Mouse (Mus musculus) lung, embryonic 14.5 days (tissue): ENCODE measurements at regions not wholly inside any gene's neighbourhood (a gene's known extent, or its start where the extent isn't known, plus 50 kb on each side); places are given as distances from the start of the nearest gene placed in this dataset.

Experiments used
- ATAC-seq: fragments of 200-750 bp; cut with Nextera tagmentation; 2 replicates; pipeline ENCODE4 v1.8.0; 2017; ENCODE audit warnings: mild to moderate bottlenecking, moderate TSS enrichment, moderate library complexity; ENCODE audit not compliant: insufficient read depth
- DNase-seq: peaks from one replicate; pipeline ENCODE4 v3.0.0-alpha.2; 2015
- H3K27ac ChIP-seq: fragments of 300-500 bp; sonication (generic); 2 replicates; pipeline ENCODE4 v1.5.1; 2014; ENCODE audit warnings: low read depth, mild to moderate bottlenecking, moderate library complexity
- H3K27me3 ChIP-seq: fragments of 300-500 bp; sonication (generic); 2 replicates; pipeline ENCODE4 v1.6.1; 2014; ENCODE audit warnings: low read length, control low read depth; ENCODE audit not compliant: insufficient read depth
- H3K36me3 ChIP-seq: fragments of 300-500 bp; sonication (generic); 2 replicates; pipeline ENCODE4 v1.6.1; 2014; ENCODE audit warnings: control low read depth; ENCODE audit not compliant: insufficient read depth
- H3K4me1 ChIP-seq: fragments of 300-500 bp; sonication (generic); 2 replicates; pipeline ENCODE4 v1.6.1; 2014; ENCODE audit warnings: antibody characterized with exemption, control low read depth; ENCODE audit not compliant: insufficient read depth
- H3K4me2 ChIP-seq: fragments of 300-500 bp; sonication (generic); 2 replicates; pipeline ENCODE4 v1.6.1; 2014; ENCODE audit warnings: mild to moderate bottlenecking
- H3K4me3 ChIP-seq: fragments of 300-500 bp; sonication (generic); 2 replicates; pipeline ENCODE4 v1.5.1; 2014; ENCODE audit warnings: low read depth, low read length
- H3K9ac ChIP-seq: fragments of 300-500 bp; sonication (generic); 2 replicates; pipeline ENCODE4 v1.6.1; 2014
- H3K9me3 ChIP-seq: fragments of 300-500 bp; sonication (generic); 2 replicates; pipeline ENCODE4 v1.6.1; 2016; ENCODE audit warnings: low read depth, low read length, control low read depth
- CTCF ChIP-seq: IDR thresholded peaks from 2 replicates; pipeline ENCODE4 v1.5.1; 2016; ENCODE audit warnings: antibody characterized with exemption, low read depth
- WGBS: fragments of 180-500 bp; shearing (Covaris S2); extraction: QIAGEN DNeasy Blood & Tissue Kit; methylation state at CpG from one replicate; pipeline ENCODE4 v1.1.7; 2014; 5-methylcytosine and 5-hydroxymethylcytosine counted together

DNA sequence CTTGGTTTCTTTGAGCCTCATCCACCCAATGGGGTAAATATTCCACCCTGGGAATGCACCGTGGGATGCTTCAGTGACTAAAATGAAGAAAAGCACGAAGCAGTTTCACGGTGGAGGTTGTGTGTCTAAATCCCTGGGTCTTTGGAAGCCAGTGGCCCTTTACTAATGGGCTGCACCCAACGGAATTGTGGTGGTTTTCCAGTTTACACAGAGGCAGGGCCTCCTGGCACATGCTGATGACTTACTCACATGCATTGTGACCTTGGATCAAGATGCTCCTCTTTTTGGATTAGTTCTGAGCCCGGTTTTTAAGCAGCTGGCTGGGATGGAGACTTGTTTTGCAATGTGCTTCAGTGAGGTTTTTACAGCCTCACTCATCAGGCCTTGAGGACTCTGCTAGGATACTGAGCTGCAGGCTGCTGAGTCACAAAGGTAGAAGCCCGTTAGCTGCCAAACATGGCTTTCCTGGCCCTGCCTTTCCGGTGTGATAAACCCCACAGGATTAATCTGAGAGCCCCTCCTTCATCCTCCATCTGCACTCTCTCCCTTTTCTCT is 222.3 kb downstream of the Barx2 start:
- no peaks in the 10 kb centered on the region for H3K27me3 ChIP-seq
- WGBS, result 83% methylated on average over 7 of the region's 7 CpGs
- peaks cover 11% of the 10 kb centered on the region for H3K4me1 ChIP-seq
- H3K4me2 ChIP-seq, result no peak overlapping the region
- H3K27ac ChIP-seq, result no peak overlapping the region
- ATAC-seq (no peak), DNase-seq (no peak)
- H3K36me3 ChIP-seq, result no peaks in the 10 kb centered on the region
- H3K9me3 ChIP-seq, result no peaks in the 10 kb centered on the region
- no peak overlapping the region for H3K4me3 ChIP-seq
- TF ChIP-seq CTCF, result no peak
- no peak overlapping the region for H3K9ac ChIP-seq

DNA sequence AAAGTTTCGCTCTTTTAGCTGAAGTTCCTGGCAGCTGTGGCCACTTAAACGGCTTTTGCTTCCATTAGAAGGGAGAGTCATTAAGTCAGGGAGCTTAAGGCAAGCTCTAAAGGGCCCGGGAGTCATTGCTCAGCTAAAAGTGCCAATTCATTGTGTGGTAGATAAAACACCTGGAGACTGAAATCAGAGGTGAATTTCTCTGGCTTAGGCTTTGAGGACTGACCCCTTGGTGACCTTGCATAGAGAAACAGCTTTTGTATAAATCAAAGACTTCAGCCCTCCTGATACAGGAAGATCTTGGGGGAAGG is 224.1 kb upstream of the Tmem45b start:
- Histone ChIP-seq H3K9me3 (no peaks in the 10 kb centered on the region), H3K27me3 (no peaks in the 10 kb centered on the region), H3K9ac (0 out of 2 replicates have a peak overlapping the region, but pooled peaks have one; percentile 10), H3K36me3 (no peaks in the 10 kb centered on the region), H3K27ac (no peak overlapping the region), H3K4me2 (peak overlapping the region; percentile 58), H3K4me3 (peak overlapping the region; percentile 20), H3K4me1 (peaks cover 23% of the 10 kb centered on the region)
- no peak for TF ChIP-seq CTCF
- WGBS, result 2% methylated on average over 3 of the region's 3 CpGs
- no peak for ATAC-seq
- DNase-seq, result no peak

- Histone ChIP-seq H3K4me2 (peak overlapping the region; percentile 58), H3K36me3 (no peaks in the 10 kb centered on the region), H3K9ac (0 out of 2 replicates have a peak overlapping the region, but pooled peaks have one; percentile 10), H3K4me3 (peak overlapping the region; percentile 20), H3K4me1 (peaks cover 27% of the 10 kb centered on the region), H3K27ac (no peak overlapping the region), H3K27me3 (no peaks in the 10 kb centered on the region), H3K9me3 (no peaks in the 10 kb centered on the region)
- TF ChIP-seq CTCF, result no peak
- ATAC-seq, result no peak
- DNase-seq, result peak; percentile 48
- WGBS, result 15% methylated on average over 17 of the region's 17 CpGs
Observed at GRCm38 (mm10) chr9:31687686-31688397, 223.6 kb upstream of the Tmem45b start.

GRCm38 (mm10) chr9:31686466-31686865 is 222.2 kb upstream of the Tmem45b start:
- TF ChIP-seq CTCF, result no peak
- WGBS, result 71% methylated on average over 5 of the region's 5 CpGs
- Histone ChIP-seq H3K27ac (no peak overlapping the region), H3K9me3 (no peaks in the 10 kb centered on the region), H3K4me2 (no peak overlapping the region), H3K9ac (no peak overlapping the region), H3K4me1 (peaks cover 27% of the 10 kb centered on the region), H3K4me3 (no peak overlapping the region), H3K27me3 (no peaks in the 10 kb centered on the region), H3K36me3 (no peaks in the 10 kb centered on the region)
- DNase-seq, result no peak
- no peak for ATAC-seq

DNA sequence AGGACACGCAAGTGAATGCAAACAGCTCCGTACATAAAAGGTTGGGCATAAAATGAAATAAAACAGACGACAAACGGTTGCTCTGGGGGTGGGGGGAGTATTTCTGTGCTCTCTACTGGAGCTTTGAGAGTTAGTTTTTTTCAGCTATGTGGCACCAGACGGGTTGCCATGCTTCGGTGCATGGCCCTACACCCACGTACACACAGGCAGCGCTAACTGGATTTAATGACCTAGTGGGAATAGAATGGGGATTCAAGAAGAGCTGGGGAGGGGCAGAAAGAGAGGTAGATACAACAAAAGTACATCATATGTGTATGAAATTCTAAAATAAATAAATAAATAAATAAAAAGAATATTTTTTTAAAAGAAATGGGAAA is 220.5 kb upstream of the Tmem45b start:
- 73% methylated on average over 8 of the region's 8 CpGs for WGBS
- no peak for TF ChIP-seq CTCF
- Histone ChIP-seq H3K9me3 (no peaks in the 10 kb centered on the region), H3K9ac (no peak overlapping the region), H3K27ac (no peak overlapping the region), H3K4me3 (no peak overlapping the region), H3K27me3 (no peaks in the 10 kb centered on the region), H3K4me1 (peaks cover 27% of the 10 kb centered on the region), H3K36me3 (no peaks in the 10 kb centered on the region), H3K4me2 (no peak overlapping the region)
- no peak for DNase-seq
- ATAC-seq, result no peak

- Histone ChIP-seq H3K4me2 (peak overlapping the region; percentile 36; the same call in 1 of the 2 replicates), H3K27me3 (no peaks in the 10 kb centered on the region), H3K4me1 (peaks cover 27% of the 10 kb centered on the region), H3K9ac (no peak overlapping the region), H3K9me3 (no peaks in the 10 kb centered on the region), H3K4me3 (no peak overlapping the region), H3K36me3 (no peaks in the 10 kb centered on the region), H3K27ac (no peak overlapping the region)
- WGBS, result 26% methylated on average over 17 of the region's 18 CpGs
- no peak for TF ChIP-seq CTCF
- ATAC-seq, result peak; percentile 65
- DNase-seq, result peak; percentile 26
Observed at GRCm38 (mm10) chr9:31684099-31684811, 220.0 kb upstream of the Tmem45b start.
